Mouse (Mus musculus) kidney, adult 2 months (tissue): ENCODE measurements at regions not wholly inside any gene's neighbourhood (a gene's known extent, or its start where the extent isn't known, plus 50 kb on each side); places are given as distances from the start of the nearest gene placed in this dataset.

Experiments
- DNase-seq: peaks from one replicate; pipeline ENCODE4 v3.0.0; 2021
- H3K27ac ChIP-seq: fragments of 200-500 bp; 2 replicates; pipeline ENCODE4 v1.5.1; 2012; ENCODE audit warnings: low read depth, low read length, control low read depth, inconsistent platforms; ENCODE audit not compliant: insufficient read depth
- H3K27me3 ChIP-seq: fragments of 200-500 bp; replicated peaks from 2 replicates; pipeline ENCODE4 v1.6.1; 2012; ENCODE audit warnings: mild to moderate bottlenecking, moderate library complexity, low read length, inconsistent platforms; ENCODE audit not compliant: control insufficient read depth, insufficient read depth
- H3K36me3 ChIP-seq: fragments of 200-500 bp; 2 replicates; pipeline ENCODE4 v1.6.1; 2012; ENCODE audit warnings: mild to moderate bottlenecking, moderate library complexity, low read length, inconsistent platforms; ENCODE audit not compliant: control insufficient read depth, insufficient read depth
- H3K4me1 ChIP-seq: fragments of 200-500 bp; 2 replicates; pipeline ENCODE4 v1.6.1; 2011; ENCODE audit warnings: low read length; ENCODE audit not compliant: control insufficient read depth, insufficient read depth
- H3K4me3 ChIP-seq: fragments of 200-500 bp; 2 replicates; pipeline ENCODE4 v1.5.1; 2011; ENCODE audit warnings: mild to moderate bottlenecking, low read depth, low read length, control low read depth; ENCODE audit not compliant: insufficient read depth
- CTCF ChIP-seq: fragments of 200-500 bp; conservative IDR thresholded peaks from 2 replicates; pipeline ENCODE4 v1.5.1; 2011; ENCODE audit warnings: low read depth, mild to moderate bottlenecking, control low read depth, low read length, moderate library complexity, mixed read lengths; ENCODE audit not compliant: insufficient read depth, insufficient read length
- POLR2A ChIP-seq: fragments of 200-500 bp; IDR thresholded peaks from one replicate; pipeline ENCODE4 v1.6.1; 2011; ENCODE audit warnings: low read depth, low read length, control low read depth
- WGBS: fragments of 180-500 bp; shearing (Covaris S2); methylation state at CpG from one replicate; pipeline ENCODE4 v1.1.7; 2018; 5-methylcytosine and 5-hydroxymethylcytosine counted together

- Histone ChIP-seq H3K27ac (no peak overlapping the region), H3K4me3 (no peak overlapping the region), H3K27me3 (peaks cover 1% of the 10 kb centered on the region; the same call in 1 of the 2 replicates), H3K4me1 (no peaks in the 10 kb centered on the region), H3K36me3 (no peaks in the 10 kb centered on the region)
- WGBS: 97% methylated on average over 2 of the region's 2 CpGs
- DNase-seq: no peak
- TF ChIP-seq CTCF: no peak
- TF ChIP-seq POLR2A: no peak
Measured at GRCm38 (mm10) chr8:128225123-128225522, 133.3 kb upstream of the Nrp1 start.

- 75% methylated on average over 11 of the region's 11 CpGs for WGBS
- TF ChIP-seq CTCF: no peak
- no peak for TF ChIP-seq POLR2A
- H3K27me3 ChIP-seq: no peaks in the 10 kb centered on the region; the same call in 1 of the 2 replicates
- no peak overlapping the region for H3K27ac ChIP-seq
- H3K36me3 ChIP-seq: no peaks in the 10 kb centered on the region
- no peak overlapping the region for H3K4me3 ChIP-seq
- no peaks in the 10 kb centered on the region for H3K4me1 ChIP-seq
- DNase-seq: no peak
Measured at GRCm38 (mm10) chr8:128235071-128235470, 123.3 kb upstream of the Nrp1 start.

- WGBS: 66% methylated on average over 5 of the region's 5 CpGs
- no peak for DNase-seq
- no peak for TF ChIP-seq POLR2A
- TF ChIP-seq CTCF: no peak
- Histone ChIP-seq H3K36me3 (no peaks in the 10 kb centered on the region), H3K4me1 (no peaks in the 10 kb centered on the region), H3K4me3 (no peak overlapping the region), H3K27me3 (no peaks in the 10 kb centered on the region), H3K27ac (no peak overlapping the region)
Measured at GRCm38 (mm10) chr8:128235527-128235926, 122.9 kb upstream of the Nrp1 start.

- Histone ChIP-seq H3K4me1 (no peaks in the 10 kb centered on the region), H3K27me3 (no peaks in the 10 kb centered on the region), H3K27ac (no peak overlapping the region), H3K36me3 (no peaks in the 10 kb centered on the region), H3K4me3 (no peak overlapping the region)
- TF ChIP-seq CTCF (no peak), POLR2A (no peak)
- WGBS: 86% methylated on average over 2 of the region's 2 CpGs
- no peak for DNase-seq
Measured at GRCm38 (mm10) chr8:128236097-128236496, 122.3 kb upstream of the Nrp1 start.

- WGBS: 99% methylated on average over 2 of the region's 2 CpGs
- Histone ChIP-seq H3K36me3 (no peaks in the 10 kb centered on the region), H3K4me3 (no peak overlapping the region), H3K27me3 (no peaks in the 10 kb centered on the region), H3K27ac (no peak overlapping the region), H3K4me1 (no peaks in the 10 kb centered on the region)
- TF ChIP-seq CTCF: no peak
- no peak for TF ChIP-seq POLR2A
- no peak for DNase-seq
Measured at GRCm38 (mm10) chr8:128238948-128239347, 119.5 kb upstream of the Nrp1 start.

GRCm38 (mm10) chr8:128239783-128240182 is 118.6 kb upstream of the Nrp1 start:
- Histone ChIP-seq H3K27me3 (no peaks in the 10 kb centered on the region), H3K4me3 (no peak overlapping the region), H3K4me1 (no peaks in the 10 kb centered on the region), H3K27ac (no peak overlapping the region), H3K36me3 (no peaks in the 10 kb centered on the region)
- TF ChIP-seq CTCF: no peak
- no peak for TF ChIP-seq POLR2A
- DNase-seq: no peak
- 62% methylated on average over 1 of the region's 1 CpGs for WGBS

- Histone ChIP-seq H3K36me3 (no peaks in the 10 kb centered on the region), H3K4me3 (no peak overlapping the region), H3K27ac (no peak overlapping the region), H3K4me1 (no peaks in the 10 kb centered on the region), H3K27me3 (no peaks in the 10 kb centered on the region)
- no peak for DNase-seq
- WGBS: 100% methylated on average over 1 of the region's 1 CpGs
- no peak for TF ChIP-seq POLR2A
- no peak for TF ChIP-seq CTCF
Measured at GRCm38 (mm10) chr8:128241200-128241599, 117.2 kb upstream of the Nrp1 start.
